Mouse (Mus musculus) left cerebral cortex, adult 6 months (tissue): ENCODE results near the gene Mfn1. TPM values are rescaled to one million over a fixed set of nuclear protein-coding genes. Genes with fewer than 3 reads are reported as not detected.

Experiments used
- long read RNA-seq, 2 experiments: library from polyadenylated mRNA; unstranded; transcript quantifications; one replicate each; pipeline ENCODE4 v2.0.0; 2019 to 2020
- polyA plus RNA-seq: library from polyadenylated mRNA; unstranded; fragments of <200 nt; fragmentation: Nextera tagmentation; gene quantifications from 2 replicates; pipeline ENCODE4 v1.2.3, GENCODE M21; 2021

Mfn1 gene
- polyA plus RNA-seq, result 5.6 and 22.6 TPM in 2 replicates
- long read RNA-seq, experiment 1, full-length matches to known transcripts, result 53 of 97 reads
- long read RNA-seq, experiment 1, partial matches to known transcripts, result 26 of 97 reads
- long read RNA-seq, experiment 1, other reads (novel, unspliced or antisense), result 18 of 97 reads
- long read RNA-seq, experiment 2, full-length matches to known transcripts, result 3 of 24 reads
- long read RNA-seq, experiment 2, partial matches to known transcripts, result 12 of 24 reads
- long read RNA-seq, experiment 2, other reads (novel, unspliced or antisense), result 9 of 24 reads

DNA sequence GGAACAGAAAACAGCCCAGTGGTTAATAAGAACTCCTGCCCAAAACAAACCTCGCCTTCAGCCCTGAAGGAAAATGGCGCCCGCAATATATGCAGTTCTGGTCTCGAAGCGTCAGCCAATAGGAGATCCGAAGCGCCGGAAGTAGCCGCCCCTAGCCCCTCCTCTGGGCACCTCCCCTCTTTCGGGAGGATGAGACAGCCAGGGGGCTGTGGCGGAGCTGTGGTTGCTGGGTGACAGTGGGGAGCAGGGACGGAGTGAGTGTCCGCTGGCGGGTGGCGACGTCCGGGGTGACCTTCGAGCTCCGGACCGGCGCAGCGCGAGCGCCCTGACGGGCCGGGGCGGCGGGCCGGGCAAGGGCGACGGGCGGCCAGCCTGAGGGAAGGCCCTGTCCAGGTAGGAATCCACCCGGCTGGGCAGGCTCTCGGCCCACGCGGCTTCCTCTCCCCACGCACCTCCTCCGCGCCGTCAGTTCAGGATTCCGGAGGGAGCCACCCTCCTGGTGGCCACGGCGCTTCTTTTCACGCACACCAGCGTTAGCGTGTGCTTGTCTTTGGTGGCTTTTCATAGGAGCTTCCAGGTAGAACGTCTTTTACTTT lies at the start of gene Mfn1:
Gene Mfn1 (plus strand): TSS at position 163 of the 596 bp plus-strand sequence.

DNA sequence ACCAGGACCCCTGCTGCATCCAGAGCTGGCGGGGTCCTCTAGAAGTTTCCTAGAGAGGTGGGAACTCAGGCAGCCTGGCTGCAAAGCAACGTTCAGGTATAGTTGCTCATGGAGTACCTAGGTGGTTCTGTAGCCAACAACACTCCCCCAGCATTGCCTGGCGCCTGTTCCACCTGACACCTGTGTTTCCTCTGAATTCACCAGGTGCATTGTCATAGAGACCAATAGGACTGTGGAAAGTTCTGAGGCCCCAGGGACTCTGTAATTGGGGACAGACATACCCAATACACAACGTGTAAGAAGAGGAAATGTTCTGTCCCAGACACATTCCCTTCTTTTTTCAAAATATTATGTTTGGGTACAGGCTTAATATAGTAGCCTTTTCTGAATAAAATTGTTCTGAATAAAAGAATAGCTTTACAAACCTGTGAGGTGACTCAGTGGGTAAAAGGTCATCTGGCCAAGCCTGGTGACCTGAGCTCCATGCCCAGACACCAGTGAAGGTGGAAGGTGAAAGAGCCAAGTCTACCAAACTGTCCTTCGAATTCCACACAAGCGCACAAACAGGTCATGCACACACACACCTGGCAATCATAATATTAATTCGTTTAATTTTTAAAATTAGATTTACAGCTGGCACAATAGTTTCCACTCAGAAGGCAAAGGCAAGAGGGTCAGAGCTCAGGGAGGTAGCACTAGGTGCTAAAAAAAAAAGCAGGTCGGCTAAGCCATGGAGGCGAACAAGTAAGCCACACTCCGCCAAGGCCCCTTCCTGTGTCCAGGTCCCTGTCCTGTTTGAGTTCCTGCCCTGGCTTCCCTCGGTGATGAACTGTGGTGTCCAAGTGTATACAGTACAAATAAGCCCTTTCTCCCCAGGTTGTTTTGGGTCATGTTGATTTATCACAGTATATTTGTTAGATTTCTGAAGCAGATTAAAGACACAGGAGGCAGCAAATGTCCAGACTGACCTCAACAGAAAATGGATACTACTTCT lies 36.9 kb upstream of the Mfn1 start, which contains the start of gene Kcnmb3:
Gene Kcnmb3 (minus strand): TSS at position 135 of the 994 bp plus-strand sequence.

GRCm38 (mm10) chr3:32509496-32510374 lies 19.5 kb upstream of the Mfn1 start, which contains the start of gene Zfp639:
Gene Zfp639, plus strand, starts transcription at chr3:32510259.

GRCm38 (mm10) chr3:32616331-32617052 lies 87.2 kb downstream of the Mfn1 start, which contains the start of gene Gnb4:
Gene Gnb4, minus strand, starts transcription at chr3:32616585.

Other genes with a start within 250 kb of the Mfn1 start
- gene Zmat3, start 163.5 kb upstream of the Mfn1 start, polyA plus RNA-seq, result 11.8 and 23.0 TPM in 2 replicates
- 7.2 and 9.3 TPM in 2 replicates for gene Pik3ca, start 131.8 kb upstream of the Mfn1 start, polyA plus RNA-seq
- 0.06 TPM in 1 of 2 replicates, not detected in the other for gene Kcnmb3, start 37.2 kb upstream of the Mfn1 start, polyA plus RNA-seq
- gene Zfp639, start 19.2 kb upstream of the Mfn1 start, polyA plus RNA-seq, result 12.9 and 16.5 TPM in 2 replicates
- gene Gnb4, start 87.1 kb downstream of the Mfn1 start, polyA plus RNA-seq, result 27.5 and 52.7 TPM in 2 replicates
- gene Actl6a, start 176.8 kb downstream of the Mfn1 start, polyA plus RNA-seq, result 18.7 and 22.0 TPM in 2 replicates
- gene Ndufb5, start 207.5 kb downstream of the Mfn1 start, polyA plus RNA-seq, result 581 and 686 TPM in 2 replicates
- 18.7 and 28.1 TPM in 2 replicates for gene Mrpl47, start 208.1 kb downstream of the Mfn1 start, polyA plus RNA-seq